Mouse (Mus musculus): Measurements from ENCODE around the gene Capn10. TPM values are rescaled to one million over a fixed set of nuclear protein-coding genes. Genes with fewer than 3 reads are reported as not detected.
"Not testable (repeated sequence)": the region's sequence is repeated elsewhere in the genome, so short reads cannot be mapped to it uniquely, and the experiment has no call there.

Capn10 gene
- total RNA-seq, 2 experiments from 2014 or later: 4.4 to 5.5 TPM

DNA sequence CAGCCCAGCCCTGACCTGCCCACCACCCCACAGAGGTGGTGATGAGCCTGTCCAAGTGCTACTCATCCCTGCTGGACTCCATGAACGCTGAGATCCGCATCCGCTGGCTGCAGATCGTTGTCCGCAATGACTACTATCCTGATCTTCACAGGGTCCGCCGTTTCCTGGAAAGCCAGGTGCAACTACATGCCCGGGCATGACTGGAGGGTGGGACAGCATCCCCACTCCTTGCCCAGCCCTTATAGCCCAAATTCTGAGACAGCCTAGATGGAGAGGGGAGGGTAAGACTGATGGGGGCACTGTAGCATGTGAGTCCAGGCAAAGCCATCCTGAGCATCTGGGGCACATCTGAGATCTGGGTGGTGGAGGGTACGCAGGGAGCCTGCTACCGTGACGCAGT, 15.0 kb upstream of the Capn10 start:
- no peak for DNase-seq

GRCm38 (mm10) chr1:92919775-92920174, 14.4 kb upstream of the Capn10 start:
- DNase-seq: no peak

DNA sequence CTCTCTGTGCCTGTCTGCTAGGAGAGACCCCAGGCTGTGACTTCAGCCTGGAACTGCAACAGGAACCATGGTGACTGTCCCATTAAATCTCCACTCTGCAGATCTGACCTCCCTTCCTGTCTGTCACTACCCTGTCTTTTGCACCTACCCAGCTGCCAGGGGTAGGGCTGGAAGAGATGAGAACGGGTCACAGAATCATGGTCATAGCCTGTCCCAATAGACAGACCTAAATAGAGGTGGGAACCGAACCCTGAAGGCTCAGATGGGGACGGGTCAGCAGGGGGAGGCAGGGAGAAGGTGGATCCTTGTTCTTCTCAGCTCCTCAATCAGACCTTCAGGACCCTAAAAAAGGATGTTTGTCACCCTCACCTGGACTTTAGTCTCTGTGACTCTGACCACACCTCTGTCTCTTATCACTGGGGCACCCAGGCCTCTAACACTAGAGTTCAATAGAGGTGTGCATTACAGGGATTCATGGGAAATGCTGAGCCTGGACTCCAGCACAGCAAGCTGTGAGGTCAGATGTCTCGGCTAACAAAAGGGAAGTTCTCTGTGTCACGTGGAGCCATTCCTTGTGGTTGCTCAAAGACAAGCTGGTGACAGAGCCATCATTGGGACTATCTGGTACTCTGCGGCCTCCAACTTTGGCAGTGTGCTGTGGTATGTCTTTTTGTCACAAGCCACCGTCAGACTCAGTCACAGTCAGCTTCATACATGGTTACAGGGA, 13.5 kb upstream of the Capn10 start:
- DNase-seq: no peak

DNA sequence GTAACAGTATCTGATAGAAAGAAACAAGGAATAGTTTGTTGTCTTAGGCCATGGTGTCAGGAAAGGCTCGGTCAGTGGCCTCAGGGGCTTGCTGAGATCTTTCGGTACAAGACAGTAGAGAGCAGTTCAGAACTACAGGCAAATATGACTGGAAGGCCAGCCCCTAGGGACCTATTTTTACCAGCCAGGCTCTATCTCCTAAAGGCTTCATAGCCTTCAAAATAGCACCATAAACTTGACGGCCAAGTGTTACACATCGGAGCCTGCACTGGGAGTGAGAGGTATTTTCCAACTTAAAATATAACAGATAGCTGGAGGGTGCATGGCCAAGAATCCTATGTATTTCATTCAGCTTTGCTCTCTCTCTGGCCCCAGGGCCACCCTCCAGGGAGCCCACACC, 12.7 kb upstream of the Capn10 start:
- no peak for DNase-seq

DNA sequence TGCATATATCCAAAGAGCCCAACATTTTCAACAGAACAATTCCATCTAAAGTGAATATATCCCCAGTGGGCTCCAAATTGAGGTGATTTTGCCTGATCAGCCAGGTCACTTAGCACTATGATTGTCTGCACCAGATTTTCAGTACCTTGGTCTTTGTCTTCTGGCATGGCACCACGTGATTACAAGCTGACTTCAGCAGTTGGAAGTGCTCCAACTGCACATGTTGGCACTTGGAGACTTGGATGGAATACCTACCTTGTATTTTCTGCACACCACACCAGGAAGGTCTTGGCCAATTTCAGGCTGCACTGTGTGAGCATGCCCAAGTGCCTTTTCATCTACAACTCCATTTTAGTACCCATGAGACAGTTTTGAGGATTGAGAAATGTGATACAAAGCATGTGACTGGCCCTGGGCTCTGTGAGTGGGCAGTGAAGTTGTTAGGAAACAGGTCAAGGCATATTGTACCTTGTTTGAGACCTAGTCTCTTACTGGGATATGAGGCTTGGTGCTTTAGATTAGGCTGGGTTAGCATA, 3.9 kb upstream of the Capn10 start:
- no peak for DNase-seq

GRCm38 (mm10) chr1:92933611-92934010, 565 bp upstream of the Capn10 start:
- no peak for DNase-seq

- no peak for DNase-seq
Measured at GRCm38 (mm10) chr1:92935054-92935962, 1.1 kb downstream of the Capn10 start.

- no peak for DNase-seq
Measured at GRCm38 (mm10) chr1:92935977-92936376, 1.8 kb downstream of the Capn10 start.

DNA sequence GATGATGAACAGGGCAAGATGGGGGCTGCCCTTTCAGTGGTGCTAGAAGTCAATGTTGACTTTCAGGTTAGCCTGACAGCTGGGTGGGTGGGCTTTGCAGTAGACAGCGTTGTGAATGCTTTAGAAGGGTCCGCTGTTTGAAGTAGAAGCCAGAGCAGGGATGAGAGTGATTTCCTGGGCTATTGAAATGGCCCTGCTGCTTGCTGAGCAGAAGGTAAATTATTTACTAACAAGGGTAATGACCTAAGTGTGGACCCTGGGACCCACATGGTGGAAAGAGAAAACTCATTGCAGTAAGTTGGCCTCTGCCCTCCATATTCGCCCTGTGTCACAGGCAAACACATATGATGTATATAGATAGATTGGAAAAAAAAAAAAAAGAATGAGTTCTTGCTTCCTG, 2.3 kb downstream of the Capn10 start:
- no peak for DNase-seq

DNA sequence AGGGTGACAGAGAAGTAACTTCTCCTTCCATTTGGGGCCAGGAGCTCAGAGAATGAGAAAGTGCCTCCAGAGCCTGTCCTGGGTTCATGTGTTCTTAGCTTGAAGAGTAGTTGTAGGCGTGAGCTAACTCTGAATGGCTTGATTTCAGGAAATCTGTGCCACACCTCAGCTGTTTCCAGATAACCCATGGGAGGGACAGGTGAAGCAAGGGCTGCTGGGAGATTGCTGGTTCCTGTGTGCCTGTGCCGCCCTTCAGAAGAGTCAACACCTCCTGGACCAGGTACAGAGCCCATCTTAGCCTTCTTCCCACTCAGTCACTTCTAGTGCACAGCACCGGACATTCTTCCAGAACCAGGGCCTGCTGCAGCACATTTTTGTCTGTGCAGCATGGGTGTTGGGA, 3.6 kb downstream of the Capn10 start:
- no peak for DNase-seq

DNA sequence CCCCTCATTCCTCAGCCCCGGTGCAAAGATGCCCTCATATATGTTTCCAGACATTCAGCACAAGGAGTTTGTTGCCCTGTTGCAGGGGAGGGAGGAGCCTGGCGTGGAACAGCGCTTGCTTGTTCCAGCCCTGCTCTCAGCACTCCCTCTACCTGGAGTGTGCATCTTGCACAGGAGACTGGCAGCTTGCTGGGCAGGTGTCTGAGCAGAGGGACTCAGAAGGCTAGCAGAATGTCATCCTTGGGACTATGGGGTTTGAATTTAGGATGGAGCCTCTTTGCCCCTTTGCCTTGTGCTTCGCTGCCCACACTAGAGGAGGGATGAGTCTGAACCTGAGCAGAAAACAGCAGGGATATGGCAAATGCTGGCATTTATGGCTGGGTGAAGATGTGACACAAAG, 5.6 kb downstream of the Capn10 start:
- DNase-seq: no peak

GRCm38 (mm10) chr1:92943219-92943989, 9.2 kb downstream of the Capn10 start:
- no peak for DNase-seq

DNA sequence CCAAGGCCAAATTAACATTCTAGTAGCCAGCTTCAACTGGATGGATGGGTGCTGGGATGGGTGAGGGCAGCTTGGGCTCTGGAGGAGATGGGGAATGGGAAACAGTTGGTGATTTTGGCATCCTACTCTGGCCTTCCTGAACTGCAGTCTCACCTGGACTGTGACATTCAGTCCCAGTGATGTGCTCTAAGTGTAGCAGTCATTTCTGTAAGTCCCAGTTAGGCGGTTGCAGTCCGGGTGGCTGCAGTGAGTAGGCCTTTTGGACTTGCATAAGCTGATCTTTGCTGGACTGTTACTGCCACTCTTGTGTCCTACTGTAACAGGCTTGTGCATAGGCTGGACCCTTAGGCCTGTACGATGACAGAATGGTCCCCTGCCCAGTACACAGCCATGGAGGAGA, 13.8 kb downstream of the Capn10 start:
- DNase-seq: no peak

GRCm38 (mm10) chr1:92949426-92949825, 15.2 kb downstream of the Capn10 start:
- no peak for DNase-seq

DNA sequence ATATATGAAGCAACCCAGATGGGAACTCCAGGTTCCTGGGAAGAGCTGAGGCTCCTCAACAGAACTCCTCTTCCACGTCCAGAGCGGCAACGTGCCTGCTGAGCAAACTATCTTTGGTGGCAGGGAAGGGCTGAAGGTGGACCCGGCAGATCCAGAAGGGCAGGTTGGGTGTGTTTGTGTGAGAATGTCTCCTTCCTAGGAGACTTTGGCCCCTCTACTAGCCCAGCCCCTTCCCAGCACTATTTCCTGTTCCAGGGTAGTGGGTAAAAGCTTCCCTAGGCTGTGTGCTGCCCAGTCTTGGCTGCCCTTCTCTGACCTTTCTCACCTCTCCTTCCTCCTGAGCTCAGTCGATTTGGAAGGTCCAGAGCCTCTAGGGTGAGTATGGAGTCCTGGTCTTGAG, 16.4 kb downstream of the Capn10 start, which contains the start of gene Gpr35:
TSS of gene Gpr35 (plus strand) at position 259 of the 400 bp plus-strand sequence.
- DNase-seq: no peak

DNA sequence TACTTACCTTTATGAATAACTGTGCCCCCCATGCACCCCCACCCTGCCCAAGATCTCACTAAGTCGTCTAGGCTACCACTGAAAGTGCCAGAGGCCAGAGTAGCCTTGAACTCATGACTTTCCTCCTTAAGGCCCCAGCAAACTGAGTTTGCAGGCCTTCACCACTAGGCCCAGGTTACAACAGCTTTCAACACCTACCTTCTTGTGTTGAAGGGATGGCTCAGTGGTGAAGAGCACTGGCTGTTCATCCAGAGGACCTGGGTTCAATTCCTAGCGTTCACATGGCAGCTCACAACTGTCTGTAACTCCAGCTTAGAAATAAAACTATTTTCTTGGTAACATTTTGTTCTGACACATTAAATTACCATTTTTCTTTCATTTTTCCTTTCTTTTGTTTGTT, 19.5 kb downstream of the Capn10 start:
- DNase-seq: no peak

- not testable (repeated sequence) for DNase-seq
Measured at GRCm38 (mm10) chr1:92956571-92957335, 22.6 kb downstream of the Capn10 start.

- DNase-seq: no peak
Measured at GRCm38 (mm10) chr1:92958999-92959398, 24.8 kb downstream of the Capn10 start.

DNA sequence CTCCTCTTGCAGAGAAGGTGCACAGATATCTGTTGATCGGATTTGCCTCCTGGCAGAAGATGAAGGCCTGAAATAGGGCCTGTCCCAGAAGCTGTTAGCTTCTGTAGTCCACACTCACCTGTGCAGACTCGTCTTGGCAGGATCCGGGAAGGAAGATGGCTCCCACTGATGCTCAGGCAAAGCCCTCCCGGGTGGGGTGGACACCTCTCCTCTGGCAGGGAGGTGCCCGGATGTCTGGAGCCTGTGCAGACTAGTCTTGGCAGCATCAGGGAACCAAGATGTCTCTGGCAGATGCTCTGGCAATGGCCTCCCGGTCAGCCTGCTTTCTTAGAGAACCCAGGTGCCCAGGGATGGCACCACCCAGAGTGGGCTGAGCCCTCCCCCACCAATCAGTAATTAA, 36.6 kb downstream of the Capn10 start:
- DNase-seq: not testable (repeated sequence)

GRCm38 (mm10) chr1:92971879-92972795, 38.0 kb downstream of the Capn10 start:
- DNase-seq: no peak

Measured in gastrocnemius, postnatal 25 days (tissue).